Mouse (Mus musculus) brain, adult 2 months (tissue): Measurements from ENCODE around the gene Cd46.
A peak's percentile ranks its signal among the peaks of the same experiment; 100 is the strongest.

Experiments
- DNase-seq: peaks from one replicate; pipeline ENCODE4 v3.0.0; 2011; ENCODE audit warnings: low read depth, low spot score

Cd46 gene

DNA sequence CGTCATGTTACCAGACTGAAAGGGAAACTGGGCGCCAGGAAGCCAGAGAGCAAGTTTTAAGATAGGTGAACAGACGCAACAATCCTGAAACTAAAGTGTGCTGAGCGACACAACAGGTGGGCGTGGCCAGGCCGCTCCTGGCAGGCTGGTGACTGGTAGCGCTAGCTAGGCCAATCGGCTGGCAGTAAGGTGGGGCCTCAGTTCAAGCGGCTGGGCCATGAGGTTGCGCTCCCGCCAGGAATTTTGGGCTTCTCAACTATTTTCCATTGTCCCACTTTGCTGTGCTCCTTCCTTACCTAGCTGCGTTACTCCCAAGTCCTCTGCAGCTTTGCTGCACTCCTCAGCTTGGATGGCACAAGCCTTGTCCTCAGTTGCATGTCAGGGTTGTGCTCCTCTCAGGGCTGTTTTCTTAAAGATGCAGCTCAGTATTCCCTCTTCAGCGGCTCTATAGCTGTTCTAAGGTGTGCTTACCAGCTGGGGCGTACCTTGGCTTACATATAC is at the start of gene Cd46:
Cd46 (minus strand) TSS at position 30 of the 501 bp plus-strand sequence.
- DNase-seq: peak; percentile 53

DNA sequence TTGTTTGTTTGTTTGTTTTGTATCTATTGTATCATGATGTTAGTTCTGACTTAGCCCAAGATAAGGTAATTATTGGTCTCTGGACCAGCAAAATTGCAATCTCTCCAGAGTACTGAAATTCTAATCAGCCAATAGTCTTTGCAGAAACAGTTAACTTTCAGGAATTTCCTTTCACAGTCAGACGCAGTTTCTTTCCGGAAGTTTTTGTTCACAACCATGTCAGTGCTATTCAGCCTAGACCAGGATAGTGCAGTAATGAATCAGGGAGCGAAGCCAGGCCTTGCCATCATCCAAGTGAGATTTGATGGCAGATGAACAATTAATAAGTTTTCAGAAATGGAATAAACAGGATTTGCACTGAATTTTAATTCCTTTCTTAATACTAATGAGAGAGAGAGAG is 40.0 kb upstream of the Cd46 start:
- DNase-seq: no peak

DNA sequence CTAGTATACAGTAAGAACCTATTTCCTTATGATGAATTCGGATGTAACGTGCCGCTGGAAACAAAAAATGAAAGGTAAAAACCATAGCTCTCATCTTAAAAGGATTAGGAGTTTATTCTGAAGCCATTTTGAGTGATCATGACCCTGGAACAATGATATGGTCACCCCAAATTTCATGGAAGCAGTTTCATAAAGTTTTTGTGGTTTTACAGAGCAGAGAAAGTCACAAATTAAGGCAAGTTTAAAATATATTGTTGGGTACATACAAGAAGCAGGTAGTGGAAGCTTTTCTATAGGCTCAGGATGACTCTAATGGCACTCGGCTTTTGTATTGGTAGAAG is 39.6 kb upstream of the Cd46 start:
- peak; percentile 5 for DNase-seq

DNA sequence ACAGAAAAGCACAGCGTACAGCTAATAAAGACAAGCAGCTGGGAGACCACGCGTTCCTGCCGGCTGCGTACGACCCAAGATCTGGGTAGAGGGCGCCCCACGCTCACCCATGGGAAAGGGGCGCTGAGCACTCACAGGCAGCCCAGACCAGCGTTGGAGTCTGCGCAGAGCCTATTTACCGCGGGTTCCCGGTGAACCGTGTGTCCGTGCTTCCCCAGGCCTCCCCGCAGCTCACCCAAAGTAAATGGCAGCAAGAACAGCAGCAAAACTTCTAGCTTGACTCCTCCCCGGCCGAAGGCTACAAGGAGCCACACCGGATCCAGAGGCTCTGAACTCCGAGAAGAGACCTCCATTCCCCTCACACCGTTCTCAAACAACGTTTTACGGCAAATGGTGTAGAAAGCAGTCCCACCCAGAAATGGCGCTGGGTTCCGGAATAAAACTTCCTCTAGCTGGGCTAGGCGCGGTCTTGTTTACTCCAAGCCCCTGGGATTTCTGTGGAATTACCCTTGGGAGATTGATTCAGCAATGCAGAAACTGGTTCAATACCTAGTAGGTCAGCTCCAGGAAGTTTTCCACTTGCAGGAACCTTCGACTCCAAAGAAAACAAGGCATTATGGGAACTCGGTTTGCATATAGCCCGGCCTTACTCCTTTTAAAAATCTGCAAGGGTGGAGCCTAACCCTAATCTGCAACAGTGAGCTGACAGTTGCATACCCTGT is 39.1 kb upstream of the Cd46 start, which contains the start of gene Cr1l:
Cr1l (minus strand) TSS at position 634 of the 722 bp plus-strand sequence.
- peak; percentile 96 for DNase-seq

DNA sequence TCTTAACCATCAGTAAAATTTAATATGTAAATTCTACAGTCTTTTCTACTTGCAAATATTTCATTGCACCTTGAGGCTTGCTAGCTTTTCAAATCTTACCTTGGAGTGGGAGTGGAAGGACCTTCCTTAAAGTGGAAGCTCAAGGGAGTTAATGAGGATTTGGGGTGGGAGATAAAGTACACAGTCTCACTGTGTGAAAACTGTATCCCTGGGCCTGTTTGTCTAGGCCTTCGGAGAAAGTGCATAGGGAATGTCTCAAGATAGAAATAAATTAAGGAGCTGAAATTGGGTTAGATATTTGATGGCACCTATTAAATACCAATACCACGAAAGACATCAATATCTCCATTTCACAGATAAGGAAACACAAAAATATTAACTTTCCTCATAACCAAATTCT is 38.4 kb upstream of the Cd46 start:
- DNase-seq: peak; percentile 8

DNA sequence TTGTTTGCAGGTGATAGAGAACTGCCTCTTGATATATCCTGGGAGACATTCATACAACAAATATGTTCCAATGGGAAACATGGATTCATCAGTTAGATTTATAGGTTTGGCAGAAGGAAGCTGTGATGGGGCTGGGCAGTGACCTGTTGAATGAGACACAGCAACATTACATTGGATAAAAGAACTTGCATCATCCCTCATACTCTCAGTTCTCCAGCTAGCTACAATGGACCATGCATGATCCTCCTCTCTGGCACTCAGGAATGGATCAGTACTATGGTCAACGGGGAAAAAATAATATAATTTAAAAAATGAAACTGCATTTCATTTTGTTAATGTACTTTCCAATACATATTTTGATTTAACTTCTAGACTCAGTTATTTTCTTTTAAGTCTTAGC is 37.8 kb upstream of the Cd46 start:
- DNase-seq: no peak

DNA sequence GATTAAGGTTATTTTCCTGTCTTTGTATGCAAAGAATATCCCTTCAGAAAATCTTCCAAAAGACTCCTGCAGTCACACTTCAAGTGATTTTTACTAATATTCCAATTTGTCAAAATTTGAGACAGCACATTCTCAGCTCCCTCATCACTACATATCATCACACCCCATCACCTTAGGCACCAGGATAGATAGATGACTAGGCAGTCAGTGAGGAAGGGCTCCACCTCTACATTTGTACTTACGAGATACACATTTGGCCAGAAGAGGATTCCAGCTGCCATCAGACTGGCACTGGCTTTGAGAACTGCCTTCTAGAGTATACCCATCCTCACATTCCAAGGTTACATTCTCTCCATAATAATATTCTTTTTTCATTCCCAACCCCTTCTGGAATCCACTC is 22.4 kb upstream of the Cd46 start:
- DNase-seq: no peak

DNA sequence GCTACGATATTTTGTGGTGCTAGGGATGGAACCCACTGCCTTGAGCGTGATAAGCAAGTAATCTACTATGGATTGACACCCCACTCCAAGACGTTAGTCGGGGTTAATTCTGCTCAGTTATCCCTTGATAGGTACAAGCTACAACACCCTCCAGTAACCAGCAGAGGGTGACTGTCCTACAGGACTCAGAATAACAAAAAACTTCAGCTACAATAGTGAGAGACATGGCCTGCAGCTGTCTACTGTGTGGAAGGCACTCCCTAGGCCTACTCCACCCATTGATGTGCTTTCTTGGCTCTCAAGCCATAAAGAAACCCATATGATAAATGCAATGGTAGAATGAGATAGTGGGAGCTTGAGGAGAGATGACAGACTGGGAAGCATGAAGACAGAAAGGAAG is 21.6 kb upstream of the Cd46 start:
- DNase-seq: no peak

DNA sequence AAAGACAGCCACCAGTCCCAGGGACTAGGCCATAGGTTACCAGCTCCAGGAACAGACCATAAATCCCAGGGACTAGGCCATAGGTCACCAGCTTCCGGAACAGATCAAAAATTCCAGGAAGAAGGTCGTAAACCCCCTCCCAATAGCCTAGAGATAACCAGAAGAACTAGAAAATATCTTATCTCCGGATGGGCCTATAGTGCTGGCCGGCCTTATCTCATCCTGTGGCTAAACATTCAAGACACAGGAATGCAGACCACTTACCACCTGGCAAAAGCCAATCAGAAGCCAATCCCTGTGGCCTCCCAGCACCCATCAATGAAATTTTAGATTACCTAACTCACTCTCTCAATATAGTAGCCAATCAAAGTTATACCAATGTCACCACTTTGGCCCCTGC is 8.6 kb upstream of the Cd46 start:
- DNase-seq: no peak

DNA sequence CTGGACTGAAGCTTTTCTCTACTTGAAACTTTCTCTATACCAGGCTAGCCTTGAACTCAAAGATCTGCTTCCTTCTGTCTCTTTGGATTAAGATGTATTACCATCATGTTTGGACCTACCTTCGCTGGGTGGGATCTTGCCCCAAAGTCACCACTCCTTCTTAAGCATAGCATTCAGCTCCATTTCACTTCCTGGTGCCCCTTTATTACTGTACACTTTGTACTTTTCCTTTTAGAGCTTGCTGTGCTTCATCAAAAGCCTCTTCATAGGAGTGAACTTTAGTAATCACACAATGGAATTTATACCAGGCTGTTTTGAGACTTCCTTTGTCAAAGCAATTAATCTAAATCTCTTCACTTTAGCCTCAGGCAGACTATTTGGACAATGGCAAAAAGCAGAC is 6.0 kb upstream of the Cd46 start:
- DNase-seq: no peak

DNA sequence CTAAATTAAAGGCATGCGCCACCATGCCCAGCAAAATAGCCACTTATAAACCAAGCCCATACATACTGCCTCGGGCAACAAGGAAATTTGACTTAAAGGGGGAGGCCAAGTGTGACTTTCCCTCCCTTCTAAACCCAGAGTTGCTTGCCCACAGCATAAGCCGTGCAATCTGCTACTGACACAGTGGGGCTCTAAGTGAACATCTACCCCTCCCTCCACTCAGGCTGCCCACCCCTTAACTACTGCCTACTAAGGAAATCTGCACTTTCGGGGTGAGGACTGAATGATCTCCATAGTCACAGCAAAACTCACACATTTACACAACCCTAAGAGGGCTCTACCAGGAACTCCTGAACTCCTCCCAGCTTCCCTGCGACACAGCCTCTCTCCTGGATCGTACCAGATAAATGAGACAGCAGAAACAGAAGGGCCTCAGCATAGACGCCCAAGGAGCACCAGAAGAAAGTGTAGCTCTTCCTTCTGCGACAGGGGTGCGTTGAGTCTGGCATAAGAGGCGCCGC is 290 bp downstream of the Cd46 start:
- DNase-seq: no peak

DNA sequence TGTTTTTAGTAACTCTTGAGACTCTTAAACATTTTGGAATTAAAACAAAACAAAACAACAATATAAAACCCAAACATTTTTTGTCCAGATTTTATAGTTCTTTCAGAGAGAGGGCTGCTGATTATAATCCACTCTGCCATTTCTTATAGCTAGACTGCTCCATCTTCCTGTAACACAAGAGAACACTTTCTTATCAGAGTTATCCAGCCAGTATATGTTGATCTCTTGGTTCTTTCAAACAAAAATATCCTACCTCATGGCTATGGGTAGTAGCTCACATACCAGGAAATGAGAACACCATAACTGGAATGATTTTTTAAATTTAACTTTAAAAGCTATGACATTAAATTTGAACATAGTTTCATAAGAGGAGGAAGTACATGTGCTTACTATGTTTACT is 9.9 kb downstream of the Cd46 start:
- DNase-seq: no peak

DNA sequence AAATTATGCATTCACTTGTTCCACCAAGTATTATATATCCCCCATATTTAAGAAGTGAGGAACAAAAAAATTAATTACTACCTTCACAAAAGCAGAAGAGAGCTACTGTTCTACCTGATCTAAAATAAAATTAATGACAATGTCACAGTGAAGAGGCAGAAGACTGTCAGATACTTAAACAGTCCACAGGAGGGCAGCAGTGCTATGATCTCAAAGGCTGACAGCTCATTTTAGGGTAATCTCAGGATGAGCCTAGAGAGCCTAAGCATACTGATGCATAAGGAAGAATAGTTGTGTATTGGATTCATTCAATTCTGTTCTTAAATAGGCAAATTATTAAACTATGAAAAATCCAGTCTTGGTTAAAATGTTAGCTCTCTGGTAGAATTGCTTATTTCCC is 51.6 kb downstream of the Cd46 start:
- peak; percentile 85 for DNase-seq

DNA sequence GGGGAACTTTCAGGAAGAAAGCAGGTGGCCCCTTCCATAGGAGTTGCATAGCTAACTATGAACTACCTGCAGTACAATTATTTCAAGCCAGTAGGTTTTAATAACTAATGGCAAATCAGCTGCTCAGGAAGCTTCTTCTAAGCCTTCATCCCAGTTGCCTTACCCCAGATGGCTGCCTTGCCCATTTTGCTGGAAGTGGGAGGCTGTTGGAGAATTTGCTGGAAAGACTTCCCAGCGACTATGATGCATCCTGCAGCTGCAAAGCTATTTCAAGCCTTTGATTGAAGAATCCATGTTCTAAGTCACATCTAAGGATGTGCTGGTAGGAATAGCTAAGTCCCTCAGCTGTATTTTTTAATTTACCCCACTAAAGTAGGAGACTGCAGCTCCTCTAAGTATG is 53.7 kb downstream of the Cd46 start:
- DNase-seq: peak; percentile 89

DNA sequence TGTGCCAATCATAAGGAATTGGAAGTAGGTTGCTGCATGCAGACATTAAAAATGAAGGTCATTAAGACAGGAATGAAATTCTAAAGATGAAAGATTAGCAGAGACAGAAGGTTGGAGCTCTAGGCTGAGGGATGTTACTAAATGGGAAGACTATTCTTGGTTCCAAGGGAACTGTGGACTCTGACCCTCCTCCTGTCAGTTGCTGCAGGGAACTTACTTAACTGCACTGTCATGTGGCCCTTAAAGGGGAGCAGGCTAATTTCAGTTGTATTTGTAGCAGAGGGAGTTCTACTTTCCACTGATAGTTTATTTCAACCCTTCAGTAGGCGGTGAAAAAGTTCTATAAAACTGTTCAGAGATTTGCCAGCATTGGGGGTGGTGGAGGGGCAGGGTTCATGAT is 54.1 kb downstream of the Cd46 start:
- peak; percentile 38 for DNase-seq

DNA sequence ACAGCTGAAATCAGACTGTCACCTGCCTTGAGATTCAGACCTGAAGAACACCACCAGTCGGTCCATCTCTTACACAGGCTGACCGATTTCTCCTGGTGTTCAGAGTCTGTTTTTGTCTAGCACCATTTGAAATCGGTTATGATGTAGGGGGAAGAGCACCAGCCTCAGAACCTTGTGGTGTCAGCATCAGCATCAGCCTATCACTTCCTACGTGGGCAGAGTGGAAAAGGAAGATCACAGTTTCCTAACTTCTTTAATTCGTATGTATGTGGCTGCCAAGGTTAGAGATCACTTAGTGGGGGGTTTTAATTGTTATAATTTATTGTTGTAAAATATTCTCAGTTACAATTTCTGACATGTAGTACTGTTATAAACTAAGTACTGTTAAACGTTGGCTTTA is 54.6 kb downstream of the Cd46 start:
- no peak for DNase-seq

DNA sequence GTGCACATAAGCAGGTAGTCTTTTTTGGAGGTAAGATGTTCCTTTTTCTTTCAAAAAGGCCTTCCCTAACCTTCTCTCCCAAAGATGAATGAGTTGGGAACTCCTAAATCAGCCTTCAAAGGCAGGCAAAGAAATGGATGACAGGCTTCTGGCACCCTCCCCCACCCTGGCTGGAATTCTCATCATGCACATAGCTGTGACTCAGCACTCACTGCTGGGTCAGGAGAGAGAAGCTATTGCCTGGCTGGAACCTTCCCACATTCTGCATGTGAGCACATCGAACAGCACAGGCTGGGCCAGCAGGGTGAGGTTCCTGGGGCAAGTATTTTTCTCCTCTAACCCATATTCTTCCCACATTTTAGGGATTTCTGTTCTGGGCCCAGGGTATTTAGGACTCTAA is 58.1 kb downstream of the Cd46 start:
- peak; percentile 92 for DNase-seq

DNA sequence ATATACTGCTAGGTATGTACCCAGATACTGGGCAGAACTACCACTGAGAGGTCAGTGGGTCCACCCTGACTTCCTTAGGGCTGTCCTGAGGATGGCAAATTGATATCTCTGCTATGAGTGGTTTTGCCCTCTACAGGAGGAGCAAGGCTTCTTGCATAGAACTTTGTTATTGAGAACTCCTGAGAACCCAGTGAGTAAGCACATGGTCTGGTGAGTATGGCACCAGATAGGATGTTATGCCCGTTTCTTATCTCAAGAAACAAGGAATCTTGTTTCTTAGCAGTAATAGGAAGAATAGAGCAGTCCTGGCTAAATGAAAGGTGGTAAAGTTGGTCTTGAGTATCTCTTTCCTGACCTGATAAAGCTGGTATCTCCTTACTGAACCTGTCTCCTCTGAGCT is 59.3 kb downstream of the Cd46 start:
- no peak for DNase-seq

DNA sequence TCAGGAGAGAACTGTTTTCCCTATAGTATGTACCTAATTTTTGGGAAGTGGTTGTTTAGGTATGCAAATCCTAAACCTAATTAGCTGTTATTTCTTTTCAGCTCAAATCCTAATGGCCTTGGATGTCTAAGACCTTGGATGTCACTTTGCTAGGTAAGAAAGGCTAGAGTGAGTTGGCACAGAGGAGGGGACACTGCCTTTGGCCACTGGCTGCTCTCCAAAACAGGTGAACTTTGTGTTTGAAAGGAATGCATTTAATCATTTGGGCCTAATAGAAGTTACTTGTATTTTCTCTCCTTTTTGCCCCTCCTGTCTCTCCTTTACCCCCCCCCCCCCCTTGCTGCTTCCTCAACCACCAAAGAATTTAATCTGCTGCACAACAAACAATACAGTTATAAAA is 60.3 kb downstream of the Cd46 start:
- DNase-seq: no peak

DNA sequence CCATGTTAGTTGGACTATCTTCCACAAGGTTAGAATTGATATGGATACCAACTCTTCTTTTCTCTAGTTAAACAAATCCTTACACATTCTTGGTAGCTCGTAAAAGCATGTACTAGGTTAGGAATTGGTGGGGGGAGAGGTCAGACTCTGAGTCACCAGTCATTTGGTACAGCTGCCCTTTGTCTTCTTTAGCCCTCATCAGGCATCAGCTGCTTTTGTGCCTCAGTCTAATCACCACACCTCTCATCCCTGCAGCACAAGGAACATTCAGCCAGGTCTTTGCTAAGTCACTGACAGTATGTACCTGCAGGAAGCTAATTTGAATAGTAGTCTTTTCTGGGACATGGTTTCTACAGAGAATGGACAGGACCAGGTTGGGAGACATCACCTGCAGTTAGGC is 64.5 kb downstream of the Cd46 start:
- no peak for DNase-seq

DNA sequence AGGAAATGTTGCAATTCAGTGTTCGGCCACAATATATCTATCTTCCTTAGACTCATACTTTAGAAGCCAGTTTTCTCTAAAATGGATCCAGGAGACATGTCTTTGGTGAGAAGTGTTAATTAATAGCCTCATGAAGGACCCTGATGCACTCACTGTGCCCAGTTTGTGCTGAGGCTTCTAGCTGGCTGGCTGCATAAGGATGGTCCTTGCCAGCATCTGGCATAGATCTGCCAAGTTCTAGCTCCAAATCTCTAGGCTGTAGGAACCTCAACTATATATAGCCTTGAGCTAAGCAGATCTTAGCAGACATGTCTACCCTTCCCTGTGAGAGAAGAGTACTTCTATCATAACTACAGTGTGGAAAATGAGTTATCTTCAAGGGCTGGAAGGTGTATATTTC is 68.2 kb downstream of the Cd46 start:
- DNase-seq: peak; percentile 40

DNA sequence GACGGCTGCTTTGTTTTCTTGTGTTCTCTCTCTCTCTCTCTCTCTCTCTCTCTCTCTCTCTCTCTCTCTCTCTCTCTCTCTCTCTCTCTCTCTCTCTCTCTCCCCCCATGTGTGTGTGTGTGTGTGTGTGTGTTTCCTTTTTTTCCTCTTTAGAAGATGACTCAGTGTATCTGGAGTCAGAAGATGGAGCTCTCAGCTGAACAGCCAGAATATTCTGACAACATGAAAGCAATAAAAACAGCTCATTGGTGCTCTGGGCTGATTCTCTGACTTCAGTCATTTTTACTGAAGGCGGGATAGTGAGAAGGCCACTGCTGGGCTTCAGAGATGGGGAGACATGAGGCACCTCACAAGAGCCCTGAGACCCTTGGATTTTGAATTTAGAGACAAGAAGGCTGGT is 70.2 kb downstream of the Cd46 start:
- peak; percentile 63 for DNase-seq

DNA sequence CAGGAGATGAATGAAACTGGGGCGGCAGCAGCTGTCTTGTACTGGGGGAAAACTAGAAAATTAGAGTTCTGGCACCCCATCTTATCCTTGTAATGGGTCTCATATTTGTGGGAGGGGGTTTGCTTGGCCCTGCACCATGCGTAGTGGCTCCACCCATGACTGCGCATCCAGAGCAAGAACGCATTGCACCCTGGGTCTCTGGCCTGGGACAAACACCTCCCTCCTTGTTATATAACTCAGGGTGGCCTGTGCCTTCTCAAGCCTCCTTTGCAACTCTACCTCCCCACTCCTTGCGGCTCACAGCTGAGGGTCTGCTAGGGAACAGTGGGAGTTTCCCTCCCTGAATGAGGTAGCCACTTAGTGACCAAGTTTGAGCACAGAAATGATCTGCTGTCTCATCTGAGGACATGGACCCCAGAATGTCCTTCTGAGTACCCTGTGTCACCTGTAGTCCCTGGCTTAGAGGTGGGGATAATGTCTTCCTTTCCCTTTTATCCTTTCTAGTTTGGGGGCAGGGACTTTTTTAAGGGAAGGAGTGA is 72.9 kb downstream of the Cd46 start:
- DNase-seq: peak; percentile 68
